Mouse (Mus musculus): ENCODE measurements around the gene Gm3371. TPM values are rescaled to one million over a fixed set of nuclear protein-coding genes. Genes with fewer than 3 reads are reported as not detected.

The Gm3371 gene
- not detected for total RNA-seq (2023)

GRCm38 (mm10) chr14:44410588-44410987, at the start of gene Gm3371:
TSS of gene Gm3371 (minus strand) at chr14:44410688.

GRCm38 (mm10) chr14:44433335-44433734, 22.8 kb upstream of the Gm3371 start, which contains the start of gene Gm8232:
TSS of gene Gm8232 (plus strand) at chr14:44433635.

GRCm38 (mm10) chr14:44365057-44365456, 45.4 kb downstream of the Gm3371 start, which contains the start of gene Gm8229:
TSS of gene Gm8229 (plus strand) at chr14:44365357.

Other genes with a start within 250 kb of the Gm3371 start
- gene Gm8212, start 213.0 kb downstream of the Gm3371 start, total RNA-seq (2023) = not detected
- not detected for gene 4930503E14Rik, start 197.4 kb downstream of the Gm3371 start, total RNA-seq (2023)
- gene Gm8220, start 125.1 kb downstream of the Gm3371 start, total RNA-seq (2023) = not detected
- not detected for gene Gm5930, start 72.1 kb downstream of the Gm3371 start, total RNA-seq (2023)
- not detected for gene Gm8229, start 45.3 kb downstream of the Gm3371 start, total RNA-seq (2023)
- gene Gm8232, start 22.9 kb upstream of the Gm3371 start, total RNA-seq (2023) = not detected
- gene BC061237, start 81.8 kb upstream of the Gm3371 start, total RNA-seq (2023) = not detected
- gene Gm17093, start 107.6 kb upstream of the Gm3371 start, total RNA-seq (2023) = not detected
- gene Gm8247, start 172.5 kb upstream of the Gm3371 start, total RNA-seq (2023) = not detected
- gene Gm5624, start 217.2 kb upstream of the Gm3371 start, total RNA-seq (2023) = not detected

Measured in neutrophil, adult 59 days (primary cell).